Mouse (Mus musculus): Measurements from ENCODE around the gene Rgs10. TPM values are rescaled to one million over a fixed set of nuclear protein-coding genes. Genes with fewer than 3 reads are reported as not detected.

Gene Rgs10
- polyA plus RNA-seq, 1 experiment from 2014 or later: 56.8 TPM

- no peaks in the 10 kb centered on the region for H3K9me3 ChIP-seq (ENCODE audit: control insufficient read depth, low read length)
- no peak for ATAC-seq (ENCODE audit: low read depth)
- peaks cover 28% of the 10 kb centered on the region for H3K36me3 ChIP-seq (ENCODE audit: control insufficient read depth, insufficient read depth, low read length)
- H3K4me2 ChIP-seq (ENCODE audit: low read depth, low read length): no peak overlapping the region
- no peaks in the 10 kb centered on the region for H3K27me3 ChIP-seq (ENCODE audit: control insufficient read depth, insufficient read depth, low read length)
- H3K4me3 ChIP-seq (ENCODE audit: low read depth, low read length): no peak overlapping the region
- no peak overlapping the region for H3K9ac ChIP-seq (replicated peaks; ENCODE audit: low read depth, low read length)
- no peak overlapping the region for H3K27ac ChIP-seq (ENCODE audit: low read depth, low read length)
- WGBS: 94% methylated on average over 2 of the region's 2 CpGs
- no peaks in the 10 kb centered on the region for H3K4me1 ChIP-seq (ENCODE audit: control insufficient read depth, insufficient read depth, low read length)
These were observed 22.0 kb upstream of the Rgs10 start for GRCm38 (mm10) chr7:128440584-128440983.

GRCm38 (mm10) chr7:128439251-128439650, 20.7 kb upstream of the Rgs10 start:
- Histone ChIP-seq H3K27me3 (ENCODE audit: control insufficient read depth, insufficient read depth, low read length) (no peaks in the 10 kb centered on the region), H3K9ac (replicated peaks; ENCODE audit: low read depth, low read length) (no peak overlapping the region), H3K4me1 (ENCODE audit: control insufficient read depth, insufficient read depth, low read length) (no peaks in the 10 kb centered on the region), H3K9me3 (ENCODE audit: control insufficient read depth, low read length) (no peaks in the 10 kb centered on the region), H3K27ac (ENCODE audit: low read depth, low read length) (no peak overlapping the region), H3K4me3 (ENCODE audit: low read depth, low read length) (no peak overlapping the region), H3K36me3 (ENCODE audit: control insufficient read depth, insufficient read depth, low read length) (peaks cover 19% of the 10 kb centered on the region), H3K4me2 (ENCODE audit: low read depth, low read length) (no peak overlapping the region)
- WGBS: 96% methylated on average over 6 of the region's 6 CpGs
- no peak for ATAC-seq (ENCODE audit: low read depth)

- H3K27me3 ChIP-seq (ENCODE audit: control insufficient read depth, insufficient read depth, low read length): no peaks in the 10 kb centered on the region
- H3K36me3 ChIP-seq (ENCODE audit: control insufficient read depth, insufficient read depth, low read length): peaks cover 12% of the 10 kb centered on the region
- no peaks in the 10 kb centered on the region for H3K9me3 ChIP-seq (ENCODE audit: control insufficient read depth, low read length)
- no peak overlapping the region for H3K9ac ChIP-seq (replicated peaks; ENCODE audit: low read depth, low read length)
- H3K4me3 ChIP-seq (ENCODE audit: low read depth, low read length): no peak overlapping the region
- ATAC-seq (ENCODE audit: low read depth): no peak
- no peaks in the 10 kb centered on the region for H3K4me1 ChIP-seq (ENCODE audit: control insufficient read depth, insufficient read depth, low read length)
- no peak overlapping the region for H3K27ac ChIP-seq (ENCODE audit: low read depth, low read length)
- H3K4me2 ChIP-seq (ENCODE audit: low read depth, low read length): no peak overlapping the region
These were observed 19.6 kb upstream of the Rgs10 start for GRCm38 (mm10) chr7:128438131-128438530.

- Histone ChIP-seq H3K27me3 (ENCODE audit: control insufficient read depth, insufficient read depth, low read length) (no peaks in the 10 kb centered on the region), H3K4me1 (ENCODE audit: control insufficient read depth, insufficient read depth, low read length) (no peaks in the 10 kb centered on the region), H3K4me3 (ENCODE audit: low read depth, low read length) (no peak overlapping the region), H3K4me2 (ENCODE audit: low read depth, low read length) (no peak overlapping the region), H3K9me3 (ENCODE audit: control insufficient read depth, low read length) (no peaks in the 10 kb centered on the region), H3K36me3 (ENCODE audit: control insufficient read depth, insufficient read depth, low read length) (no peaks in the 10 kb centered on the region), H3K27ac (ENCODE audit: low read depth, low read length) (no peak overlapping the region), H3K9ac (replicated peaks; ENCODE audit: low read depth, low read length) (no peak overlapping the region)
- 0 out of 2 replicates have a peak, but pooled peaks have one; percentile 61 for ATAC-seq (ENCODE audit: low read depth)
- WGBS: 65% methylated on average over 1 of the region's 1 CpGs
These were observed 14.7 kb upstream of the Rgs10 start for GRCm38 (mm10) chr7:128433213-128433612.

- Histone ChIP-seq H3K9me3 (ENCODE audit: control insufficient read depth, low read length) (no peaks in the 10 kb centered on the region), H3K27ac (ENCODE audit: low read depth, low read length) (no peak overlapping the region), H3K9ac (replicated peaks; ENCODE audit: low read depth, low read length) (no peak overlapping the region), H3K4me2 (ENCODE audit: low read depth, low read length) (no peak overlapping the region), H3K4me3 (ENCODE audit: low read depth, low read length) (no peak overlapping the region), H3K36me3 (ENCODE audit: control insufficient read depth, insufficient read depth, low read length) (no peaks in the 10 kb centered on the region), H3K27me3 (ENCODE audit: control insufficient read depth, insufficient read depth, low read length) (no peaks in the 10 kb centered on the region), H3K4me1 (ENCODE audit: control insufficient read depth, insufficient read depth, low read length) (no peaks in the 10 kb centered on the region)
- ATAC-seq (ENCODE audit: low read depth): no peak
- WGBS: 55% methylated on average over 10 of the region's 10 CpGs
These were observed 14.0 kb upstream of the Rgs10 start for GRCm38 (mm10) chr7:128432574-128432973.

- Histone ChIP-seq H3K27ac (ENCODE audit: low read depth, low read length) (no peak overlapping the region), H3K4me3 (ENCODE audit: low read depth, low read length) (no peak overlapping the region), H3K4me2 (ENCODE audit: low read depth, low read length) (no peak overlapping the region), H3K4me1 (ENCODE audit: control insufficient read depth, insufficient read depth, low read length) (peaks cover 8% of the 10 kb centered on the region), H3K9ac (replicated peaks; ENCODE audit: low read depth, low read length) (no peak overlapping the region), H3K9me3 (ENCODE audit: control insufficient read depth, low read length) (no peaks in the 10 kb centered on the region), H3K36me3 (ENCODE audit: control insufficient read depth, insufficient read depth, low read length) (no peaks in the 10 kb centered on the region), H3K27me3 (ENCODE audit: control insufficient read depth, insufficient read depth, low read length) (peaks cover 11% of the 10 kb centered on the region)
- no peak for ATAC-seq (ENCODE audit: low read depth)
- WGBS: 86% methylated on average over 3 of the region's 3 CpGs
These were observed 3.9 kb upstream of the Rgs10 start for GRCm38 (mm10) chr7:128422491-128422890.

- Histone ChIP-seq H3K4me2 (ENCODE audit: low read depth, low read length) (no peak overlapping the region), H3K27me3 (ENCODE audit: control insufficient read depth, insufficient read depth, low read length) (peaks cover 13% of the 10 kb centered on the region), H3K4me3 (ENCODE audit: low read depth, low read length) (no peak overlapping the region), H3K4me1 (ENCODE audit: control insufficient read depth, insufficient read depth, low read length) (peaks cover 11% of the 10 kb centered on the region), H3K9ac (replicated peaks; ENCODE audit: low read depth, low read length) (no peak overlapping the region), H3K36me3 (ENCODE audit: control insufficient read depth, insufficient read depth, low read length) (no peaks in the 10 kb centered on the region), H3K27ac (ENCODE audit: low read depth, low read length) (no peak overlapping the region), H3K9me3 (ENCODE audit: control insufficient read depth, low read length) (no peaks in the 10 kb centered on the region)
- WGBS: 90% methylated on average over 7 of the region's 7 CpGs
- ATAC-seq (ENCODE audit: low read depth): no peak
These were observed 3.1 kb upstream of the Rgs10 start for GRCm38 (mm10) chr7:128421701-128422100.

GRCm38 (mm10) chr7:128419690-128420089, 1.1 kb upstream of the Rgs10 start:
- no peak for ATAC-seq (ENCODE audit: low read depth)
- 11% methylated on average over 9 of the region's 9 CpGs for WGBS
- Histone ChIP-seq H3K4me1 (ENCODE audit: control insufficient read depth, insufficient read depth, low read length) (peaks cover 11% of the 10 kb centered on the region), H3K27me3 (ENCODE audit: control insufficient read depth, insufficient read depth, low read length) (peaks cover 17% of the 10 kb centered on the region), H3K36me3 (ENCODE audit: control insufficient read depth, insufficient read depth, low read length) (no peaks in the 10 kb centered on the region), H3K9me3 (ENCODE audit: control insufficient read depth, low read length) (no peaks in the 10 kb centered on the region), H3K9ac (replicated peaks; ENCODE audit: low read depth, low read length) (no peak overlapping the region), H3K4me3 (ENCODE audit: low read depth, low read length) (no peak overlapping the region), H3K27ac (ENCODE audit: low read depth, low read length) (no peak overlapping the region), H3K4me2 (ENCODE audit: low read depth, low read length) (no peak overlapping the region)

GRCm38 (mm10) chr7:128417226-128417929, 1.2 kb downstream of the Rgs10 start:
- 3% methylated on average over 32 of the region's 32 CpGs for WGBS
- no peak for ATAC-seq (ENCODE audit: low read depth)
- H3K4me1 ChIP-seq (ENCODE audit: control insufficient read depth, insufficient read depth, low read length): peaks cover 11% of the 10 kb centered on the region
- no peak overlapping the region for H3K27ac ChIP-seq (ENCODE audit: low read depth, low read length)
- no peaks in the 10 kb centered on the region for H3K36me3 ChIP-seq (ENCODE audit: control insufficient read depth, insufficient read depth, low read length)
- peaks cover 17% of the 10 kb centered on the region for H3K27me3 ChIP-seq (ENCODE audit: control insufficient read depth, insufficient read depth, low read length)
- peak overlapping the region; percentile 69 for H3K4me3 ChIP-seq (ENCODE audit: low read depth, low read length)
- no peaks in the 10 kb centered on the region for H3K9me3 ChIP-seq (ENCODE audit: control insufficient read depth, low read length)
- peak overlapping the region; percentile 97 for H3K4me2 ChIP-seq (ENCODE audit: low read depth, low read length)
- H3K9ac ChIP-seq (replicated peaks; ENCODE audit: low read depth, low read length): peak overlapping the region; percentile 71

Data from neural tube, embryonic 14.5 days (tissue).